Mouse (Mus musculus) lung, postnatal 0 days (tissue): Measurements from ENCODE around the gene Slc10a1.
A peak's percentile ranks its signal among the peaks of the same experiment; 100 is the strongest.

Experiments used
- CTCF ChIP-seq: IDR thresholded peaks from 2 replicates; pipeline ENCODE4 v1.5.1; 2016; ENCODE audit warnings: antibody characterized with exemption, mild to moderate bottlenecking
- EP300 ChIP-seq: IDR thresholded peaks from 2 replicates; pipeline ENCODE4 v1.6.1; 2016; ENCODE audit warnings: antibody characterized with exemption, mild to moderate bottlenecking, control low read depth

GRCm38 (mm10) chr12:80945996-80946355, 22.5 kb downstream of the Slc10a1 start:
- TF ChIP-seq EP300: no peak
- 0 out of 2 replicates have a peak, but pooled peaks have one; percentile 0 for TF ChIP-seq CTCF
